Mouse (Mus musculus): Measurements from ENCODE around the gene Sbpl.
"Not testable (repeated sequence)": the region's sequence is repeated elsewhere in the genome, so short reads cannot be mapped to it uniquely, and the experiment has no call there.

The Sbpl gene

DNA sequence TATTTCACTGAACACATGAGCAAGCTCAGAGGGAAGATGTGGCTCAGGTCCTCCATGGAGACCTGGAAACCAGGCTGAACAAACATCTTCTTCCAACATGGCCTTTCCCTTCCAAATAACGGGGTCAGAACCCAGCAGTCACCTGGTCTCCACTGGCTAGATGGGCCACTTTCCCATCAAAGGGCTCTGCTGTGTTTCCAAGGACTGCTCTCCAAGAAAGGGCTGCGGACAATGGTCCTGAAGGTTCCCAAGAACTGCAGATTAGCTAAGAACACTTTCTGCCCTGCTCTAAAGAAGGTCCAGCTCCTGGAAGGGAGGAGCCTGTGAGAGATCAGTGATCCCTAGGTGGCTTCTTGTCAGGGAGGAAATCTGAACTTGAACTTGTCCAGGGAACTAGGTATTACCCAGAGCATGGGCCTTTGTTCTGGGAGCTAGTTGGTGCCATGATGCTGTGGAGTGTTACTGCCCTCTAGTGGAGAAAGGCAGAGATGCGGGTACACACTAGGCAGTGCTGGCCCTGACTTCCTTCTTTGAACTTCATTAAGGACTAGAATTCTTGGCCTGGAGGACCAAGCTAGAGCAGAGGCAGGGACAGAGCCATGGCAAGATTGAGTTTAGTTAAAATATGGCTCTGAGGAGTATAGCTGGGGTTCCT lies 5.1 kb upstream of the Sbpl start:
- DNase-seq = peak; percentile 90

DNA sequence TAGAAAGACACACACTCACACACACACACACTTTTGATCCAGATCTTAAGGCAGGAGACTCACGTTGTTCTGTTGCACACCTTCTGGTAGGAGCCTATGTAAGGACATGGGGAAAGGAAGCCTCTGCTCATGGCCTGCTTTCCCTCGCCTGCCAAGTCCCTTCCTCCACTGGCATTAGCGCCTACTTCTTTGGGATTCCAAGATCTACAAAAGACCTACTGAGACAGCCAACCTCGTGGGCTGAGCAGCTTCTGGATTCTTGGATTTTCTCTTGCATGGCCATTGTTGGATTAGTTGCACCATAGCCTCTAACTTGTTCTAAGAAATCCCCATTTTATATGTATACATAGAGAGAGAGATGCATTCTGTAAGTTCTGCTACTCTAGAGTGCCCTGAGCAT lies 4.2 kb downstream of the Sbpl start:
- not testable (repeated sequence) for DNase-seq

DNA sequence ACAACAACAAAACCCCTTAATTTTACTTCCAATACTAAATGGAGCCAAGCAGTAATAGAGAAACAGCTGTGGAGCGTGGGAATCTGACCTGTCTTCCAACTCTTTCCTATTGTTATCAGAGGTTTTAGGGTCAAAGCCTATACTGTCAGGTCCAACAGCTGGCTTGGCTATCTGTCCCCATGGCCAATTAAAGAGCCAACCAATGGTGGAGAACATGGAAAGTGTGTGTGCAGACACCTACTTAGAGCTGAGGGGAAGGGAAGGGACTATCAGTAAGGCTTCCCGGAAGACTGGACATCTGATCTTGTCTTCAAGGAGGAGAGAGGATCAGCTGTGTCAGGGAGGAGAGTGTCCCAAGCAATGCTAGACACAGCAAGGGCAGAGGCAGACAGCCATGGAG lies 6.0 kb downstream of the Sbpl start:
- DNase-seq = no peak

DNA sequence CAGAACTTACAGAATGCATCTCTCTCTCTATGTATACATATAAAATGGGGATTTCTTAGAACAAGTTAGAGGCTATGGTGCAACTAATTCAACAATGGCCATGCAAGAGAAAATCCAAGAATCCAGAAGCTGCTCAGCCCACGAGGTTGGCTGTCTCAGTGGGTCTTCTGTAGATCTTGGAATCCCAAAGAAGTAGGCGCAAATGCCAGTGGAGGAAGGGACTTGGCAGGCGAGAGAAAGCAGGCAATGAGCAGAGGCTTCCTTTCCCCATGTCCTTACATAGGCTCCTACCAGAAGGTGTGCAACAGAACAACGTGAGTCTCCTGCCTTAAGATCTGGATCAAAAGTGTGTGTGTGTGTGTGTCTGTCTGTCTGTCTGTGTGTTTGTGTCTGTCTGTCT lies 7.6 kb downstream of the Sbpl start:
- DNase-seq = not testable (repeated sequence)

DNA sequence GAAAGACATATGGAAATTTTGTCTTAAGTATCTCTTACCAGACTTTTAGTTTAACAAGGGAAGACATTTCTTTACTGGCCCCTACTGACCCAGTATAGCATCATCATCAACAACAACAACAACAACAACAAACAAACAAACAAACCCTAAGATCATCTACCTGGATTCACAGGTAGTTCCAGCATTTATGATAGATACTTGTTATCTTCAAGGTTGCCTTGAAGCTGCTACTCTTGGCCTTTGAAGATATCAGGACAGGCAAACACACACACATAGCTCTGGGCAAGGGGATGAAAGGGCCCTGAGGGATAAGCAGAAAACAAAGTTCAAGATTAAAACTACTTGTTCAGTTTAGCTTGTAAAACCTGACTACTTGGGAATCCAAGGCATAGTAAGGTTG lies 13.7 kb downstream of the Sbpl start, which contains the start of gene Sbp:
TSS of gene Sbp (plus strand) at position 301 of the 400 bp plus-strand sequence.
- no peak for DNase-seq

DNA sequence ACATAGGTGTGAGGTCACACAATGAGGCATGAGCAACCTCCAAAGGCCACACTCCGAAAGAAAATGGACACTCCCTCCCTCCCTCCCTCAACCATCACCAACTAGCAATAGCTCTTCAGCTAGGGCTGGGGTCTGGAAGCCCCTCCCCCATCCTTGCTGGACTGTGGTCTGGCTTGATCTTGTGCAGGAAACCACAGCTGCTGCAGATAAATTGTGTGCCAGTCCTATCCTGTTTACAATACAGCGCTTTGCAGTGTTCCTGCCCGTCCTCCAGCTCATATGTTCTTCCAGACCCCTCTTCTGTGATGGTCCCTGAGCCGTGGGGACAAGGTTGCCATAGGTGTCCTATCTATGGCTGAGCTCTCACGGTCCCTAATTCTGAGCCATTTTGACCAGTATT lies 23.9 kb downstream of the Sbpl start:
- DNase-seq = no peak

DNA sequence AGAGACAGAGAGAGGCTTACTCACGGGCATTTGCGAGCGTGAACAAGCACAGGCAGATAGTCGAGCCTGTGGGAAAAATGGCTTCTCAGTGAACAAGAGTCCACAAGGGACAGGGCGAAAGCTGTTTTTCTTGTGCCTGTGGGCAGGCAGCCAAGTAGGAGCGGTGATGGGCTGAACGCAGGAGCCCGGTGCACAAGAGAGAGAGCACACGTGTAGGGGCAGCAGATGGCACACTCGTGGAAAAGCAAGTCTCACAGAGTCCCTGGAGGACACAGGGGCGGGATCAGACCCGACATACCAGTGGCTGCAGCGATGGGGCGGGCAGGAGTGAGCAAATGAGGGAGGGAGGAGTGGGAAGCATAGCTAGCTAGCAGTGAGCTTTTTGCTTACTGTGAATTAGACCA lies 30.0 kb downstream of the Sbpl start:
- DNase-seq = peak; percentile 88

DNA sequence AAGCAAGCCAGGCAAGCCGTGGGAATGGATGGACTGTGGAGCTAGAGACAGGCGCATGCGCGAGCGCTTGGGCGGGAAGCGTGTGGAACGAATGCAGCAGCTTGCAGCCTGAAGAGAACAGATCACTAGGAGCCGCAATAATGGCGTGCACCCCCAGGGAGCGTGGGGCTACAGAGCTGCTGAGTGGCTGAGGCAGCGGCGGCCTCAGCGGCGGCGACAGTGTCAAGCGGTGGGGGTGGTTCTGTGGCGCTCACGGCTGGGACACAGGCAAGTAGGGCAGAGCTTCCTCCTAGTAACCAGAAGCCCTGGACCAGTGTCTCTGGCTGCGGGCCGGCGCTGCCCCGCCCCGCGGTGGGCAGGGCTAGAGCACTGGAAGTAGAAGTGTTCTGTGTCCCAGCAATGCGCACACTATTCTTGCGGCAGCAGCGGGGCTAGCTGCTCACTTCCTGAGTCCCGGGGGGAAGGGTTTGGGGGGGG lies 30.5 kb downstream of the Sbpl start:
- DNase-seq = peak; percentile 96

DNA sequence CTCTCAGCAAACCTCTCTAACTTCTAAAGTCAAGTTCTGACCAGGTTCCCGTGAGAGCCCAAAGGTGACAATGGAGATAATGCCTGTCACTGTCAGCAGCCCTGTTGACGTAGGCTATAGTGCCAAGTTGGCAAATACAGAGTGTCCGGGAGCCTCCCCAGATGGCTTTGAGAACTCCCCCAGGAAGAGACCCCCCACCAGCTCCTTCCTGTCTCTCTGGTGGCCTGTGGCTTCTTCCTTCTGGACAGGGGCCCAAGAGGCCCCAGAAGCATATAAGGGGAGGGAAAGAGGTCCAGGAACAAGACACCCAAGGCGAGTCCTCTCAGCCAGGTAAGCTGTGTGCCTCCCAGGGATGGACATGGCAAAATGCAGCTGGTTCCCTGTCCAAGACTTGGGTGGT lies 37.9 kb downstream of the Sbpl start, which contains the start of gene Dcpp3:
TSS of gene Dcpp3 (plus strand) at position 301 of the 400 bp plus-strand sequence.
- DNase-seq = not testable (repeated sequence)
